Mouse (Mus musculus): ENCODE results near the gene Mtx3.
A peak's percentile ranks its signal among the peaks of the same experiment; 100 is the strongest.

Gene Mtx3

DNA sequence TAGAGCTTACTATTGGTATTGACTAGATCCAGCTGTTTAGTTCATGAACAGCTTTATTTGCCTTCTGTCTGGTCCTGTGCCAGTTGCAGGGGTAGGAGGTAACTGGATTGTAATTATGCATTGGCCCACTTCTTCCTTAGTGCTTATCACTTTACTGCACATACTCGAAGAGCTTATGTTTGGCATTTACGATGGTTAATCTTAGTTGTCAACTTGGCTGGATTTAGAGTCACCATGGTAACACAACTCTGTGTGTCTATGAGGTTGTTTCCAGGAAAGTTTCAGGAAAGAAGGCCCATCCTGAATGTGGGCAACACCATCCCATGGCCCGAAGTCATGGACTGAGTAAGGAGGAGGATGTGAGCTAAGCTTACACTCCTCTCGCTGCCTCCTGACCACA lies 11.4 kb upstream of the Mtx3 start:
- H3K9me3 ChIP-seq (ENCODE audit: low read length): peaks cover 33% of the 10 kb centered on the region
- no peaks in the 10 kb centered on the region for H3K36me3 ChIP-seq (ENCODE audit: insufficient read depth, low read length)
- TF ChIP-seq NANOG (IDR thresholded peaks at IDR 0.05; ENCODE audit: borderline replicate concordance, low read length): no peak
- no peak for TF ChIP-seq CTCF (conservative IDR thresholded peaks at IDR 0.05; ENCODE audit: low read length)
- H3K4me3 ChIP-seq (replicated peaks; ENCODE audit: low read length): no peak overlapping the region
- no peaks in the 10 kb centered on the region for H3K27me3 ChIP-seq (ENCODE audit: insufficient read depth, low read length)
- H3K4me1 ChIP-seq (replicated peaks; ENCODE audit: low read depth, low read length): no peaks in the 10 kb centered on the region

DNA sequence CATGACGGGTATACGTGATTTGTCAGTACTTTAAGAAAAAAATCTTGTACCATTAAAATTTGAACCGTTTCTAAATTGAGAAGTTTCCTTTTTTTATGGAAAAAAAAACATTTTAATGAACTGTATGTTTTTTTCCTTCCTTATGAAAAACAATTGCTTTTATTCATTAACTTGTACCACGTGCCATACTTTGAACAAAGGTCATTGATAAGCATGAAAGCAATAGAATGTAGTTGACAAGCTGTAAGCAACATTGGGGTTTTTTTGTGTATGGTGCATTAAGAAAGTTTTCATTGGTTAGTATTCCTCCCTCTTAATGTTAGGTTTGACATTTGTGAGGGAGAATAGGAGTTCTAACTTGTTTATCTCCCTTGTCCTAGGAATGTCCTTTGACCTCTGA lies 1.9 kb downstream of the Mtx3 start:
- TF ChIP-seq POU5F1 (IDR thresholded peaks at IDR 0.05; ENCODE audit: borderline replicate concordance, low read length) (no peak), NANOG (IDR thresholded peaks at IDR 0.05; ENCODE audit: borderline replicate concordance, low read length) (no peak)
- H3K4me1 ChIP-seq (replicated peaks; ENCODE audit: low read depth, low read length): peaks cover 4% of the 10 kb centered on the region
- H3K9me3 ChIP-seq (ENCODE audit: low read length): no peaks in the 10 kb centered on the region; the same call in 1 of the 2 replicates
- peaks cover 46% of the 10 kb centered on the region for H3K36me3 ChIP-seq (ENCODE audit: insufficient read depth, low read length)
- H3K27me3 ChIP-seq (ENCODE audit: insufficient read depth, low read length): no peaks in the 10 kb centered on the region
- H3K4me3 ChIP-seq (replicated peaks; ENCODE audit: low read length): no peak overlapping the region

DNA sequence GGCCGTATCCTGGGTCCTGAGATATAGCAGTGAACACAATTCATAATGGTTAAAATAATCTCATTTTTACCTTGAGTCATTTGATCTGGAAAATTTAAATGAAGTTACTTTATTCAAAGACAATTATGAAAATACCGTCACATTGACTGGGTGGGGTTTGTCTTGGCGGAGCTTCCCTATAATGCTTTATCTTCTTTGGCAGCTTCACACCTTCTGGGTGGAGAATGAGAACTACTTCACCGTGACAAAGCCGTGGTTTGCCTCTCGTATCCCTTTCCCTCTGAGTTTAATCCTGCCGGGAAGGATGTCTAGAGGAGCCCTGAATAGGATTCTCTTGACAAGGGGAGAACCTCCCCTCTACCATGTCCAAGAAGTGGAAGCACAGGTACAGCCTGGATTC lies 2.8 kb downstream of the Mtx3 start:
- Histone ChIP-seq H3K4me3 (replicated peaks; ENCODE audit: low read length) (no peak overlapping the region), H3K36me3 (ENCODE audit: insufficient read depth, low read length) (peaks cover 46% of the 10 kb centered on the region), H3K9me3 (ENCODE audit: low read length) (no peaks in the 10 kb centered on the region; the same call in 1 of the 2 replicates), H3K27me3 (ENCODE audit: insufficient read depth, low read length) (no peaks in the 10 kb centered on the region), H3K4me1 (replicated peaks; ENCODE audit: low read depth, low read length) (peaks cover 4% of the 10 kb centered on the region)
- TF ChIP-seq POU5F1 (IDR thresholded peaks at IDR 0.05; ENCODE audit: borderline replicate concordance, low read length) (no peak), CTCF (conservative IDR thresholded peaks at IDR 0.05; ENCODE audit: low read length) (no peak), NANOG (IDR thresholded peaks at IDR 0.05; ENCODE audit: borderline replicate concordance, low read length) (no peak)

DNA sequence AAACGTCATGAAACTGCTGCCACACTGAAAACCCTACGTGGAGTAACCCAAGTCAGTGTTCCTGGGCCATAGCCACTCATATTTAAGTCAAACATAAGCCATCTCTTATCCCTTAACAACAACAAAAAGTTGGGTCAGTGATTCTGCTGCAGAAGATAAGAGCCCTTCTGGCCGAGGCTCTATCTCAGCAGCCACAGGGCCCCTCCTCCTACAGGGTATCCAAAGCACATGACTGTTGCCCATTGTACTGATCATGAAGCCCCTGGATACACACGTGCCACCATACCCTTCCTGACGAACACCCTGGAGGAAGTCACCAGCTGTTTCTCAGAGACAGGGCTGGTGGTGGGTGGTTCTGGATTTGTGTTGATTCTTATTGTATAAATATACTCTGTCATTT lies 3.4 kb downstream of the Mtx3 start:
- Histone ChIP-seq H3K27me3 (ENCODE audit: insufficient read depth, low read length) (no peaks in the 10 kb centered on the region), H3K4me1 (replicated peaks; ENCODE audit: low read depth, low read length) (peaks cover 4% of the 10 kb centered on the region), H3K4me3 (replicated peaks; ENCODE audit: low read length) (no peak overlapping the region), H3K9me3 (ENCODE audit: low read length) (no peaks in the 10 kb centered on the region; the same call in 1 of the 2 replicates), H3K36me3 (ENCODE audit: insufficient read depth, low read length) (peaks cover 46% of the 10 kb centered on the region)
- TF ChIP-seq NANOG (IDR thresholded peaks at IDR 0.05; ENCODE audit: borderline replicate concordance, low read length): no peak
- TF ChIP-seq CTCF (conservative IDR thresholded peaks at IDR 0.05; ENCODE audit: low read length): no peak
- TF ChIP-seq POU5F1 (IDR thresholded peaks at IDR 0.05; ENCODE audit: borderline replicate concordance, low read length): no peak

DNA sequence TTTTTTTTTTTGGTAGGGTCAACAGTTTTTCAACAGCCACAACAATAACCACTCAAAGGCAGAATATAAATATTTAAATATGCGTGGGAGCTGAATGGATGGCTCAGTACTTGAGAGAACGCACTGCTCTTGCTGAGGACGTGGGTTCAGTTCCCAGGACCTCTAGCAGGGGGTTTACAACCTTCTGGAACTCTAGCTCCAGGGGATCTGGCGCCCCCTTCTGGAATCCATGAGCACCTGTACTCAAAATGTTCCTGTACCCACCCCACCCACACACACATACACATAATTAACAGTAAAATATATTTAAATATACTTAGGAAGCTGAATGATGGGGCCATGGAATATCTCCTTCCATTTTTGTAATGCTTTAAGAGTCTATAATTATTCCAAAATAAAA lies 11.3 kb downstream of the Mtx3 start:
- Histone ChIP-seq H3K9me3 (ENCODE audit: low read length) (no peaks in the 10 kb centered on the region), H3K4me3 (replicated peaks; ENCODE audit: low read length) (no peak overlapping the region), H3K27me3 (ENCODE audit: insufficient read depth, low read length) (no peaks in the 10 kb centered on the region), H3K4me1 (replicated peaks; ENCODE audit: low read depth, low read length) (no peaks in the 10 kb centered on the region), H3K36me3 (ENCODE audit: insufficient read depth, low read length) (peaks cover 7% of the 10 kb centered on the region; the same call in 1 of the 2 replicates)
- no peak for TF ChIP-seq POU5F1 (IDR thresholded peaks at IDR 0.05; ENCODE audit: borderline replicate concordance, low read length)
- peak; percentile 58 for TF ChIP-seq CTCF (conservative IDR thresholded peaks at IDR 0.05; ENCODE audit: low read length)

DNA sequence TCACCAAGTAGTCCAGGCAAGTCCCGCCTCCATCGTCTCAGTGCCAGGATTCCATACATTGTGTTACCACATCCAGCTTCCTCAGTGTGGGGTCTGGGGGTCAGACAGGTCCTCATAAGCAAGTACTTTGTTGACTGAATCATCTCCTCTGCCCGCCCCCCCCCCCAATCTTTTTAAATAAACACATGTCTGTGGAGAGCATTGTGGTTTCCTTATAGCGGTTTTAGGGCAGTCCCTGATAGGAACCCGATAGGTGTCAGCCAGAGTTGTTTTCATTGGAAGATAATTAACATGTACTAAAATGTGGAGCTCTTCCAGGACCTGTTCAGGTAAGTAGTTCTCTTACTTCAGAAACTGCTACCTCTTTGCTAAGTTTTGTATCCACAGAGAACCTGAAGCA lies 14.2 kb downstream of the Mtx3 start:
- H3K36me3 ChIP-seq (ENCODE audit: insufficient read depth, low read length): 0 out of 2 replicates have a peak, but pooled peaks cover 2% of the 10 kb centered on the region
- H3K9me3 ChIP-seq (ENCODE audit: low read length): no peaks in the 10 kb centered on the region
- no peaks in the 10 kb centered on the region for H3K4me1 ChIP-seq (replicated peaks; ENCODE audit: low read depth, low read length)
- TF ChIP-seq NANOG (IDR thresholded peaks at IDR 0.05; ENCODE audit: borderline replicate concordance, low read length): no peak
- TF ChIP-seq CTCF (conservative IDR thresholded peaks at IDR 0.05; ENCODE audit: low read length): no peak
- no peak for TF ChIP-seq POU5F1 (IDR thresholded peaks at IDR 0.05; ENCODE audit: borderline replicate concordance, low read length)
- H3K27me3 ChIP-seq (ENCODE audit: insufficient read depth, low read length): no peaks in the 10 kb centered on the region
- H3K4me3 ChIP-seq (replicated peaks; ENCODE audit: low read length): no peak overlapping the region

DNA sequence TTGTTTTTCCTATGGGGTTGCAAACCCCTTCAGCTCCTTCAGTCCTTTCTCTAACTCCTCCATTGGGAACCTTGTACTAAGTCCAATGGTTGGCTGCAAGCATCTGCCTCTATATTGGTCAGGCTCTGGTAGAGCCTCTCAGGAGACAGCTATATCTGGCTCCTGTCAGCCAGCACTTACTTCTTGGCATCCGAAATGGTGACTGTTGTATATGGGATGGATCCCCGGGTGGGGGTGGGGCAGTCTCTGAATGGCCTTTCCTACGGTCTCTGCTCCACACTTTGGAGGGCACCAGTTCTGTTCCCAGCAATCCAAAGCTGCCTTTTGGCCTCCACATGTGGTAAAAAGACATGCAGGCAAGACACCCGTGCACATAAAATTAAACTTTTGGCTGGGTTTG lies 15.4 kb downstream of the Mtx3 start:
- no peaks in the 10 kb centered on the region for H3K9me3 ChIP-seq (ENCODE audit: low read length)

DNA sequence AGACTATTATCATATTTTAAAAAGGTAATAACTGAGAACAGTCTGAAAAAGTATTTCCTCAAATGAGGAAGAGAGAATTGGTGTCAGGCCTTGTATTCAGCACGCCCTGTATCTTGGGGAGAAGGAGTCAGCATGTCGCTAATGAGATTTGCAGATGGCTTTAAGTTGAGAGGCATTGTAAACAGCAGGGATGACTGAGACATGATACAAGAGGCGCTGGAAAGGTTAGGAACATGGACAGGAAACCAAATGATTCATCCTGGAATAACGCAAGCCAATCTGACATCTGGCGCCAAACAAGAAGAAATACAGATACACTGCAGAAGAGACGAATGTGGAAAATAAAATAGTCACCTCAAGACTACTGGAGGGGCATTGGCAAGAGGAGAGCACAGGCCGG lies 20.8 kb downstream of the Mtx3 start:
- H3K36me3 ChIP-seq (ENCODE audit: insufficient read depth, low read length): no peaks in the 10 kb centered on the region
- H3K9me3 ChIP-seq (ENCODE audit: low read length): no peaks in the 10 kb centered on the region
- H3K4me1 ChIP-seq (replicated peaks; ENCODE audit: low read depth, low read length): no peaks in the 10 kb centered on the region
- TF ChIP-seq CTCF (conservative IDR thresholded peaks at IDR 0.05; ENCODE audit: low read length) (no peak), NANOG (IDR thresholded peaks at IDR 0.05; ENCODE audit: borderline replicate concordance, low read length) (no peak), POU5F1 (IDR thresholded peaks at IDR 0.05; ENCODE audit: borderline replicate concordance, low read length) (no peak)
- H3K4me3 ChIP-seq (replicated peaks; ENCODE audit: low read length): no peak overlapping the region
- H3K27me3 ChIP-seq (ENCODE audit: insufficient read depth, low read length): no peaks in the 10 kb centered on the region; the same call in 1 of the 2 replicates

More for the DNA sequence above, 15.4 kb downstream of the Mtx3 start:
- TF ChIP-seq CTCF (conservative IDR thresholded peaks at IDR 0.05; ENCODE audit: low read length) (no peak), NANOG (IDR thresholded peaks at IDR 0.05; ENCODE audit: borderline replicate concordance, low read length) (no peak), POU5F1 (IDR thresholded peaks at IDR 0.05; ENCODE audit: borderline replicate concordance, low read length) (no peak)
- Histone ChIP-seq H3K4me3 (replicated peaks; ENCODE audit: low read length) (no peak overlapping the region), H3K27me3 (ENCODE audit: insufficient read depth, low read length) (no peaks in the 10 kb centered on the region), H3K36me3 (ENCODE audit: insufficient read depth, low read length) (0 out of 2 replicates have a peak, but pooled peaks cover 2% of the 10 kb centered on the region), H3K4me1 (replicated peaks; ENCODE audit: low read depth, low read length) (no peaks in the 10 kb centered on the region)

DNA sequence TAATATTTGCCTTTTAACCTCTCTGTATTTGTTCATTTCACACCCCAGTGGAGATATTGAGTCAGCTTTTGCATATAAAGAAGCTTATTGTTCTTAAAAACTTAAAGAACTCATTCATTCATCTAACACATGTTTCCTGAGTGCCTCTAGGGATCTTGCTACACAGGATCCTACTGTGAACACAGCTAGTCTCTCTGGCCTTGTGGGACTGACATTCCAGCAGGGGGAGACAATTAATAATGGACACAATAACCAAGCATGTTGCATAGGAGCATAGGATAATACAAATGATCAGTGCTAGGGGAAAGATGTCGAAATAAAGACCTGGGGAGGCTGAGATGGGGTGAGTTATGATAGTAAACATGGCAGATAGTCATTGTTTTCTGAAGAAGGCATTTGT lies 22.1 kb downstream of the Mtx3 start:
- H3K9me3 ChIP-seq (ENCODE audit: low read length): no peaks in the 10 kb centered on the region
- no peaks in the 10 kb centered on the region; the same call in 1 of the 2 replicates for H3K27me3 ChIP-seq (ENCODE audit: insufficient read depth, low read length)
- no peak overlapping the region for H3K4me3 ChIP-seq (replicated peaks; ENCODE audit: low read length)
- TF ChIP-seq POU5F1 (IDR thresholded peaks at IDR 0.05; ENCODE audit: borderline replicate concordance, low read length) (no peak), CTCF (conservative IDR thresholded peaks at IDR 0.05; ENCODE audit: low read length) (no peak), NANOG (IDR thresholded peaks at IDR 0.05; ENCODE audit: borderline replicate concordance, low read length) (no peak)
- H3K36me3 ChIP-seq (ENCODE audit: insufficient read depth, low read length): no peaks in the 10 kb centered on the region
- H3K4me1 ChIP-seq (replicated peaks; ENCODE audit: low read depth, low read length): no peaks in the 10 kb centered on the region

Measured in E14TG2a.4 (cell line).